Mouse (Mus musculus) CH12.LX (cell line): ENCODE data around the gene Nub1. TPM values are rescaled to one million over a fixed set of nuclear protein-coding genes. Genes with fewer than 3 reads are reported as not detected.
A peak's percentile ranks its signal among the peaks of the same experiment; 100 is the strongest.

Source experiments
- DNase-seq: peaks from one replicate; pipeline ENCODE4 v3.0.0-alpha.2; 2013; ENCODE audit errors: extremely low read depth
- H3K27ac ChIP-seq: 2 replicates; pipeline ENCODE4 v1.5.1; 2012; ENCODE audit warnings: low read depth, mild to moderate bottlenecking, control low read depth, moderate library complexity; ENCODE audit not compliant: insufficient read depth
- H3K27me3 ChIP-seq: replicated peaks from 2 replicates; pipeline ENCODE3; 2012; ENCODE audit warnings: inconsistent platforms
- H3K36me3 ChIP-seq, 2 experiments: replicated peaks in 1 of 2; 2 replicates each; pipeline versions ENCODE3 to v1.6.1; 2012; ENCODE audit warnings: inconsistent platforms in 1 of 2, low read length in 1 of 2, mild to moderate bottlenecking in 1 of 2, mixed read lengths in 1 of 2, moderate library complexity in 1 of 2; ENCODE audit not compliant: control insufficient read depth in 1 of 2, insufficient read depth in 1 of 2
- H3K4me1 ChIP-seq, 2 experiments: 2 replicates each; pipeline ENCODE4 v1.6.1; 2012; ENCODE audit warnings: inconsistent platforms in 1 of 2, moderate library complexity in 1 of 2; ENCODE audit not compliant: insufficient read depth in 2 of 2, control insufficient read depth in 1 of 2
- H3K4me2 ChIP-seq: 2 replicates; pipeline ENCODE4 v1.6.1; 2012; ENCODE audit warnings: low read depth, mild to moderate bottlenecking, control low read depth; ENCODE audit not compliant: poor library complexity, insufficient read depth, severe bottlenecking
- H3K4me3 ChIP-seq, 3 experiments: fragments of 150-350 bp in 1 of 3; sonication (generic) in 1 of 3; replicated peaks in 1 of 3; 2 replicates each; pipeline versions ENCODE3 to v1.5.1; 2011 to 2012; ENCODE audit warnings: low read depth in 2 of 3, low read length in 2 of 3, mild to moderate bottlenecking in 2 of 3, moderate library complexity in 2 of 3, control low read depth in 1 of 3, improper control_type of control experiment in 1 of 3, inconsistent platforms in 1 of 3, mixed read lengths in 1 of 3; ENCODE audit not compliant: poor library complexity in 1 of 3
- H3K79me2 ChIP-seq: replicated peaks from 2 replicates; pipeline ENCODE4 v1.6.1; 2012; ENCODE audit warnings: mild to moderate bottlenecking, moderate library complexity; ENCODE audit not compliant: control insufficient read depth, poor library complexity, insufficient read depth, severe bottlenecking; ENCODE audit errors: extremely low read depth
- H3K9ac ChIP-seq: 2 replicates; pipeline ENCODE4 v1.6.1; 2012; ENCODE audit warnings: low read depth, mild to moderate bottlenecking, control low read depth, moderate library complexity; ENCODE audit not compliant: insufficient read depth
- H3K9me3 ChIP-seq: replicated peaks from 2 replicates; pipeline ENCODE3; 2012; ENCODE audit warnings: low read length, inconsistent platforms, mixed read lengths
- BHLHE40 ChIP-seq: IDR thresholded peaks from 2 replicates; pipeline ENCODE4 v1.6.1; 2011; ENCODE audit warnings: mild to moderate bottlenecking, low read depth, low read length, improper control_type of control experiment
- CHD1 ChIP-seq: IDR thresholded peaks from 2 replicates; pipeline ENCODE4 v1.6.1; 2012; ENCODE audit warnings: low read depth, low read length, improper control_type of control experiment, inconsistent platforms
- CTCF ChIP-seq, 2 experiments: IDR thresholded peaks in 1 of 2; conservative IDR thresholded peaks in 1 of 2; 2 replicates each; pipeline ENCODE4 v1.5.1; 2011 to 2012; ENCODE audit warnings: low read depth in 2 of 2, low read length in 2 of 2, improper control_type of control experiment in 1 of 2, inconsistent platforms in 1 of 2, mild to moderate bottlenecking in 1 of 2, moderate library complexity in 1 of 2
- E2F4 ChIP-seq: IDR thresholded peaks from 2 replicates; pipeline ENCODE4 v1.6.1; 2011; ENCODE audit warnings: low read depth, low read length, improper control_type of control experiment; ENCODE audit not compliant: insufficient replicate concordance
- ELF1 ChIP-seq: IDR thresholded peaks from 2 replicates; pipeline ENCODE4 v1.6.1; 2014; ENCODE audit warnings: low read depth, mild to moderate bottlenecking, inconsistent platforms, low read length, improper control_type of control experiment
- EP300 ChIP-seq: IDR thresholded peaks from 2 replicates; pipeline ENCODE4 v1.6.1; 2011; ENCODE audit warnings: low read length, improper control_type of control experiment
- ETS1 ChIP-seq: conservative IDR thresholded peaks from 2 replicates; pipeline ENCODE4 v1.6.1; 2012; ENCODE audit warnings: low read depth, mild to moderate bottlenecking, inconsistent platforms, low read length, improper control_type of control experiment, moderate library complexity
- GABPA ChIP-seq: IDR thresholded peaks from 2 replicates; pipeline ENCODE4 v1.6.1; 2012; ENCODE audit warnings: low read depth, low read length, improper control_type of control experiment, inconsistent platforms; ENCODE audit not compliant: insufficient replicate concordance
- HCFC1 ChIP-seq: IDR thresholded peaks from 2 replicates; pipeline ENCODE4 v1.6.1; 2012; ENCODE audit warnings: low read depth, mild to moderate bottlenecking, inconsistent platforms, low read length, improper control_type of control experiment
- JUN ChIP-seq: IDR thresholded peaks from 2 replicates; pipeline ENCODE4 v1.6.1; 2011; ENCODE audit warnings: low read depth, mild to moderate bottlenecking, low read length, improper control_type of control experiment, moderate library complexity; ENCODE audit not compliant: insufficient read depth
- JUND ChIP-seq: conservative IDR thresholded peaks from 2 replicates; pipeline ENCODE4 v1.6.1; 2011; ENCODE audit warnings: low read depth, low read length, improper control_type of control experiment
- KAT2A ChIP-seq: IDR thresholded peaks from 2 replicates; pipeline ENCODE4 v1.6.1; 2012; ENCODE audit warnings: low read length, improper control_type of control experiment, inconsistent platforms; ENCODE audit not compliant: insufficient replicate concordance
- MAX ChIP-seq: IDR thresholded peaks from 2 replicates; pipeline ENCODE4 v1.6.1; 2011; ENCODE audit warnings: low read length, improper control_type of control experiment
- MAZ ChIP-seq: IDR thresholded peaks from 2 replicates; pipeline ENCODE4 v1.6.1; 2012; ENCODE audit warnings: low read depth, mild to moderate bottlenecking, inconsistent platforms, low read length, improper control_type of control experiment, moderate library complexity
- NELFE ChIP-seq: IDR thresholded peaks from 2 replicates; pipeline ENCODE4 v1.6.1; 2011; ENCODE audit warnings: low read depth, low read length, improper control_type of control experiment
- POLR2A ChIP-seq: IDR thresholded peaks from 2 replicates; pipeline ENCODE4 v1.6.1; 2011; ENCODE audit warnings: low read depth, mild to moderate bottlenecking, improper control_type of control experiment, low read length
- RAD21 ChIP-seq: IDR thresholded peaks from 2 replicates; pipeline ENCODE4 v1.6.1; 2011; ENCODE audit warnings: low read depth, mild to moderate bottlenecking, low read length, improper control_type of control experiment, moderate library complexity
- SIN3A ChIP-seq: IDR thresholded peaks from 2 replicates; pipeline ENCODE4 v1.6.1; 2012; ENCODE audit warnings: low read length, improper control_type of control experiment, inconsistent platforms
- SMC3 ChIP-seq: IDR thresholded peaks from 2 replicates; pipeline ENCODE4 v1.6.1; 2011; ENCODE audit warnings: low read depth, low read length, improper control_type of control experiment
- TBP ChIP-seq: conservative IDR thresholded peaks from 2 replicates; pipeline ENCODE4 v1.6.1; 2011; ENCODE audit warnings: low read depth, low read length, improper control_type of control experiment
- UBTF ChIP-seq: IDR thresholded peaks from 2 replicates; pipeline ENCODE4 v1.6.1; 2012; ENCODE audit warnings: low read depth, mild to moderate bottlenecking, inconsistent platforms, low read length, improper control_type of control experiment, moderate library complexity
- USF2 ChIP-seq: conservative IDR thresholded peaks from 2 replicates; pipeline ENCODE4 v1.6.1; 2011; ENCODE audit warnings: low read depth, low read length, improper control_type of control experiment
- ZC3H11A ChIP-seq: IDR thresholded peaks from 2 replicates; pipeline ENCODE4 v1.6.1; 2012; ENCODE audit warnings: low read depth, mild to moderate bottlenecking, inconsistent platforms, low read length, improper control_type of control experiment
- ZKSCAN1 ChIP-seq: IDR thresholded peaks from 2 replicates; pipeline ENCODE4 v1.6.1; 2012; ENCODE audit warnings: low read depth, inconsistent platforms, low read length, improper control_type of control experiment, borderline replicate concordance
- ZMIZ1 ChIP-seq: IDR thresholded peaks from 2 replicates; pipeline ENCODE4 v1.6.1; 2012; ENCODE audit warnings: low read depth, mild to moderate bottlenecking, inconsistent platforms, low read length, improper control_type of control experiment
- ZNF384 ChIP-seq: IDR thresholded peaks from 2 replicates; pipeline ENCODE4 v1.6.1; 2012; ENCODE audit warnings: low read depth, low read length, improper control_type of control experiment, inconsistent platforms
- dilution Hi-C: fragments of 300-500 bp; cut with MboI; formaldehyde crosslinking; loops from 2 replicates; pipeline ENCODE4 v1.14.3; 2020; ENCODE audit warnings: low sequenced_read_pairs; ENCODE audit not compliant: extremely low pct_unique_long_range_greater_than_20kb, extremely low pct_ligation_motif_present
- in situ Hi-C: fragments of 300-500 bp; cut with MboI; formaldehyde crosslinking; loops from 3 replicates; pipeline ENCODE4 v1.14.3; 2019; ENCODE audit warnings: low sequenced_read_pairs, low pct_ligation_motif_present, low pct_unique_long_range_greater_than_20kb, mixed read lengths
- polyA plus RNA-seq: library from polyadenylated mRNA; unstranded; fragments of >175 nt; gene quantifications from 2 replicates; pipeline ENCODE4 v1.2.1, GENCODE M21; 2012; ENCODE audit warnings: low read depth; ENCODE audit not compliant: insufficient read length
- total RNA-seq, 2 experiments: library from RNA; depleted of rRNA; stranded (reverse); fragments of 300-350 nt in 1 of 2; fragments of >200 nt in 1 of 2; gene quantifications; 2 replicates each; pipeline ENCODE4 v1.2.3; 2012 to 2014

Gene Nub1
- total and polyA plus RNA-seq, 3 experiments, result 58.1 to 83.2 (median 69.3) TPM

- Histone ChIP-seq H3K36me3 (no peaks in the 10 kb centered on the region), H3K4me3 (no peak overlapping the region), H3K27ac (no peak overlapping the region), H3K9me3 (no peaks in the 10 kb centered on the region), H3K27me3 (peaks cover 10% of the 10 kb centered on the region), H3K4me1 (peaks cover 9 to 15% of the 10 kb centered on the region in 2 experiments), H3K79me2 (no peaks in the 10 kb centered on the region), H3K9ac (no peak overlapping the region), H3K4me2 (no peak overlapping the region)
- dilution Hi-C loops, result no loop called here
- in situ Hi-C loops, result no loop called here
- TF ChIP-seq ETS1 (no peak), POLR2A (no peak), UBTF (no peak), SMC3 (no peak), CTCF (conservative IDR thresholded peaks at IDR 0.05 in 1 of 2, IDR thresholded peaks at IDR 0.05 in 1 of 2; ENCODE audit: low read depth in 2 of 2, low read length in 2 of 2) (0 out of 4 replicates have a peak, but pooled peaks of 1 of the 2 experiments have one; percentile 20)
- no peak for DNase-seq
These were observed 48.3 kb upstream of the Nub1 start for GRCm38 (mm10) chr5:24636987-24637386.

GRCm38 (mm10) chr5:24638131-24638530 is 47.2 kb upstream of the Nub1 start:
- no peak for DNase-seq
- dilution Hi-C loops (no loop called here), in situ Hi-C loops (no loop called here)

GRCm38 (mm10) chr5:24639081-24639480 is 46.3 kb upstream of the Nub1 start:
- no peak overlapping the region for H3K4me2 ChIP-seq
- dilution Hi-C loops, result no loop called here
- peaks cover 9 to 15% of the 10 kb centered on the region in 2 experiments for H3K4me1 ChIP-seq
- no peaks in the 10 kb centered on the region for H3K9me3 ChIP-seq
- TF ChIP-seq ZC3H11A (no peak), UBTF (no peak), ELF1 (no peak), MAZ (no peak), CTCF (conservative IDR thresholded peaks at IDR 0.05 in 1 of 2, IDR thresholded peaks at IDR 0.05 in 1 of 2; ENCODE audit: low read depth in 2 of 2, low read length in 2 of 2) (no peak), KAT2A (no peak), MAX (no peak), JUN (no peak), E2F4 (no peak), SIN3A (no peak), ETS1 (no peak), RAD21 (no peak), ZMIZ1 (no peak), HCFC1 (no peak), JUND (no peak), BHLHE40 (no peak), USF2 (no peak), EP300 (no peak)
- no peak for DNase-seq
- H3K9ac ChIP-seq, result no peak overlapping the region
- H3K27ac ChIP-seq, result no peak overlapping the region
- H3K79me2 ChIP-seq, result no peaks in the 10 kb centered on the region
- H3K27me3 ChIP-seq, result peaks cover 10% of the 10 kb centered on the region
- H3K4me3 ChIP-seq, result no peak overlapping the region
- in situ Hi-C loops, result no loop called here
- H3K36me3 ChIP-seq, result no peaks in the 10 kb centered on the region

More at GRCm38 (mm10) chr5:24638131-24638530, 47.2 kb upstream of the Nub1 start:
- Histone ChIP-seq H3K27me3 (peaks cover 10% of the 10 kb centered on the region), H3K79me2 (no peaks in the 10 kb centered on the region), H3K27ac (no peak overlapping the region), H3K36me3 (no peaks in the 10 kb centered on the region), H3K4me1 (peaks cover 9 to 15% of the 10 kb centered on the region in 2 experiments), H3K9ac (no peak overlapping the region), H3K9me3 (no peaks in the 10 kb centered on the region), H3K4me3 (no peak overlapping the region), H3K4me2 (no peak overlapping the region)
- no peak for TF ChIP-seq ZKSCAN1
- no peak for TF ChIP-seq NELFE
- no peak for TF ChIP-seq E2F4
- no peak for TF ChIP-seq RAD21
- TF ChIP-seq GABPA, result no peak
- no peak for TF ChIP-seq POLR2A
- TF ChIP-seq TBP, result no peak
- TF ChIP-seq MAX, result no peak
- TF ChIP-seq ZNF384, result no peak
- TF ChIP-seq CHD1, result no peak
- TF ChIP-seq EP300, result no peak
